Mouse (Mus musculus): ENCODE results near the gene Esrra.
A peak's percentile ranks its signal among the peaks of the same experiment; 100 is the strongest.
"Not testable (repeated sequence)": the region's sequence is repeated elsewhere in the genome, so short reads cannot be mapped to it uniquely, and the experiment has no call there.

Esrra gene

GRCm38 (mm10) chr19:6895608-6896305, 25.9 kb downstream of the Esrra start:
- not testable (repeated sequence) for DNase-seq (ENCODE audit: low spot score)

DNA sequence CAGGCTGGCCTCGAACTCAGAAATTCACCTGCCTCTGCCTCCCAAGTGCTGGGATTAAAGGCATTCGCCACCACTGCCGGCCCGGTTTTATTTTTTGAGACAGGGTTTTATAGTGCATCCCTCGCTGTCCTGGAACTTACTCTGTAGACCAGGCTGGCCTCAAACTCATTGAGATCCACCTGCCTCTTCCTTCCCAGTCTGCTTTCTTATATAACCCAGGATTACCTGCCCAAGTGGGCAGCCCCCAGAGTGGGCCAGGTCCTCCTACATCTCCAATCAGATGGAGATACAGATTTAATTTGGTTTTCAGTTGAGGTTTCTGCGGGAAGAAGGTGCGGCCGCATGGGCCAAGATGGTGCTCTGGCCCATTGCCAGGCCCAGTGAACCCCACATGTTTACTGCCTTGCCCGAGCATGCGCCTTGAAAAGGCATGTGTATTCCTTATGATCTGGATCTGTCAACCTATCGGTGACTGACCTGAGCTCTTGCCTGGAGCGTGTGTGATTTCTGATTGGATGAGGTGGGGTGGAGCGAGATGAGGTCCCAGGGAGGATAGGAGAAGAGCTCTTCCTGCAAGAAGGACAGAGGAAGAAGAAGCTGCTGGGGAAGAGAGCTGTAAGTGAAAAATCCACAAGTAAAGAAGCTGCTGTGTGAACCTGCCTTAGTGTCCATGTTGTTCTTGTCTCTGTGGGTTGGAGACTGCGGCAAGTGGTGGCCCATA, 27.7 kb downstream of the Esrra start:
- no peak for DNase-seq (ENCODE audit: low spot score)

DNA sequence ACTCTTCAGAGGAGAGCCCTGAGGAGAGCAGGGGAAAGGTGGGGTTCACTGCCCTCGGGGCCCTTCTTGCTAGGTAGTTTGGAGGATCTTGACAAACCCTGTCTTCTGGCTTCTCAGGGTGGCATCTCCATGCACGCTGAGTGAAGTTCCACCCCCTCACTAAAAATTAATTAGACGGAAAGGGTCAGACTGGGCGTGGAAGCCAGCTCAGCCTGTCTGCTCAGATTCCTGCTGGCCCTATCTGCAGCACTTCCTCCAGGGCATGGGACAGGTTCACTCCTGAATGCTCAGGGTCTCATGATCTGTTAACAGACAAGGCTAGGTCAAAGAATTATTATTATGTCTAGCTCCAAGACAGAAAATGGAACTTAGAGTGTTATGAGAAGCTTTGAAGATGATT, 29.1 kb downstream of the Esrra start:
- no peak for DNase-seq (ENCODE audit: low spot score)

DNA sequence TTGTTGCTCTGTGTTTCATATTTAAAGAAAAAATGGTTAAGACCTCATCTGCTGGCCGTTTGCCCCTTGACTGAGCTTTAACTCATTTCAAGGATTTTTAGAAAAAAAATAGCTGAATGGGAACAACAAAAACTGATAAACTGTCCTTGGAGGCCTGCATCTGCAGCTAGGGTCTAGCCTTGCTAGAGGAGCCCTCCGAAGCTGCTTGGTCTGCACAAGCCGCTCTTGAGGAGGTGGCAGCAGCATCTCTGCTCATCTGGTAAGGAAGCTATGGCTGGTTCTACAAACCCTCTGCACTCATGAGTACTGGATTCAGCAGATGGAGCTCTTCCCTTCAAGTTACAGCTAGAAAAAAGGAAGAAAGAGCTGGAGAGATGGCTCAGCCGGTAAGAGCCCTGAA, 43.6 kb downstream of the Esrra start:
- peak; percentile 53 for DNase-seq (ENCODE audit: low spot score)

- DNase-seq (ENCODE audit: low spot score) = no peak
Measured at GRCm38 (mm10) chr19:6876799-6877198, 44.8 kb downstream of the Esrra start.

DNA sequence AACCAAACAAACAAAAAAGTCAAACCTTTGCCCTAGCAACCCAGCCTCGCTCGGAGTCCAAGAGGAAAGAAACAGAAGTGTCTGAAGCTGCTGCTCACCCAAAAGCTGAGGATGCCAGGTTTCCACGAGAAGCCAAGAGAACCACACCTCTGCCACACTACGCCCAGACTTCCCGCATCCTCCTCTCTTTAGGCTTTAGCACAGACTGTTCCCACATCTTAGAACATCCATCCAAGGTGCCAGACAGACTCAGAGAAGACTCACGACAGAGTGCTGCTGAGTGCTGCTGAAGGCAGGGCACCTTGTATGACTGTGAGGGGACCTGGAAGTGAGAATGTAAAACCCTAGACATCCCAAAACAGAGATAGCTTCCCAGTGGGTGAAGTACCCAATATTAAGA, 45.8 kb downstream of the Esrra start:
- DNase-seq (ENCODE audit: low spot score) = no peak

DNA sequence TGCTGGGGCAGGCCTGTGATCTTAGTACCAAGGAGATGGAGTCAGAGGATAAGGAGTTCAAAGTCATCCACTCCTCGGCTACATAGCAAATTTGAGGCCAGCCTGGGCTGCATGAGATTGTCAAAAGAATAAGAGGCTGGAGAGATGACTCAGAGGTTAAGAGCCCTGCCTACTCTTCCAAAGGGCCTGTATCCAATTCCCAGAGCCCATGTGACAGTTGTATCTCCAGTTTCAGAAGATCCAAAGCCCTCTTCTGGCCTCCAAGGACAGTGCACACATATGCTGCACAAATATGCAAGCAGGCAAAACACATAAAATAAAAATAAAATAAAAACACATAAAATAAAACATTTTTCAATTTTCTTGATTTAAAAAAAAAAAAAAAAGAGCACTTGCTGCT, 47.4 kb downstream of the Esrra start:
- no peak for DNase-seq (ENCODE audit: low spot score)

GRCm38 (mm10) chr19:6872701-6873100, 48.9 kb downstream of the Esrra start:
- DNase-seq (ENCODE audit: low spot score) = no peak

- DNase-seq (ENCODE audit: low spot score) = no peak
Measured at GRCm38 (mm10) chr19:6871574-6872271, 49.9 kb downstream of the Esrra start.

GRCm38 (mm10) chr19:6869355-6869754, 52.3 kb downstream of the Esrra start:
- no peak for DNase-seq (ENCODE audit: low spot score)

DNA sequence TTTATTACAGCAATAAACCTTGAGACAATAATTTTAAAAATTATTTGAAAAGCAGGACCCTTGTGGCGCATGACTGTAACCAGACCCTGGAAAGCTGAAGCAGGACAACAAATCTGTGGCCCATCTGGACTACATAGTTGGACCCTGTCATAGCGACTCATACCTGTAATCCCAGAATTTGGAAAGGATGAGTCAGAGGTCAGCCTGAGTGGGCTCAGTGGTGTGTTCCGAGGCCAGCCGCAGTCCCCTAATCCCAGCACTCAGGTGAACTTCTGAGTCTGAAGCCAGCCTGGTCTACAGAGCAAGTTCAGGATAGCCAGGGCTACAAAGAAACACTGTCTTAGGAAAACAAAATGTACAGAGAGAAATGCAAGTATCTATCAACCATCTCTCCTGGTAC, 60.2 kb downstream of the Esrra start:
- no peak for DNase-seq (ENCODE audit: low spot score)

Measured in ovary, adult 18-20 months (tissue).